Mouse (Mus musculus) testis, adult 2 months (tissue): Measurements from ENCODE around the gene D11Wsu47e.

ENCODE experiments used
- CTCF ChIP-seq: fragments of 200-500 bp; IDR thresholded peaks from 2 replicates; pipeline ENCODE4 v1.5.1; 2012; ENCODE audit warnings: low read depth, mild to moderate bottlenecking, inconsistent platforms, low read length, moderate library complexity; ENCODE audit not compliant: control insufficient read depth, insufficient read depth, insufficient replicate concordance
- POLR2A ChIP-seq: fragments of 200-500 bp; IDR thresholded peaks from 2 replicates; pipeline ENCODE4 v1.6.1; 2012; ENCODE audit warnings: low read depth, mild to moderate bottlenecking, inconsistent platforms, low read length, moderate library complexity; ENCODE audit not compliant: control insufficient read depth

DNA sequence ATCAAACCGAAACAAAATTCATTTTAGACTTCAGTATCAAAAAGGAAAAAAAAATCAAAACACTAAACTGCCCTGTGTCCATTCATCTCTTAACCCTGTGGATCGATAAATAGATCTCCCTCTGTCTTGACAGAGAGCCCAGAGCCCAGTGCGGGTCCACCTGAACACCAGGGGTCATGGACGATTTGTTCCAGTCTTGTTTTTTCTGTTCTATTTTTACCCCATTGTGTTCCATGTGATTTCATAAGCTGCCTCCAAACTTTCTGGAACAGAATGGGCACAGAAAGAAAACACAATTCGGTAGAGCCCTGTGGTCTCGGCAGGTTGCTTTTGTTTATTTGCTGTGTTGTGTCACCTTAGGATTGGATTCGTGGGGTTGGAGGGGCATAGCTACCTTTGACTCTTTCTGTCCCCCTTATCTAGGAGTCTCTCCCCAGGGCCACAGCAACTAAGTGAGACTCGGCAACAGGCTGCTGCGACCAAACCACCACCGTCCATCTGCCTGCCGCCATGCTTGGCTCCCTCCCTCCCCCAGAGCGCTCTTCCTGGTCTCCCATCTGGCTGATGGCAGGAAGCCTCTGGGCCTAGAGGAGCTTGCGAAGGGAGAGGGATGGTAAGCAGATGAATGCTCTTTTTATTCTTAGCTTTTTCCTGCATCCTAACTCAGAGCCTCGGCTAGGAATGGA lies 38.3 kb downstream of the D11Wsu47e start:
- TF ChIP-seq POLR2A (no peak), CTCF (no peak)
